14 mouse cellular contexts compared by ENCODE assay signal in genomic region chr3:37977453-37977852, GRCm38 (mm10).
DNase-seq lines count a peak whose midpoint lies in the region; ATAC-seq and TF ChIP-seq lines count a peak whose summit lies in the region.
"Had no signal": no experiment of that assay in that cellular context is flagged by ENCODE, and none has a peak within 500 bp of the region (broad histone marks: within the 10 kb centered on the region; RNA-seq: fewer than 3 reads in every experiment).

No protein-coding gene starts in this region.

- no peak overlapping the region for H3K4me3 ChIP-seq in lung, adult 2 months (replicated peaks; ENCODE audit: extremely low read depth, low read depth, low read length)
- H3K4me3 ChIP-seq in embryonic fibroblast, embryonic 13.5 days (ENCODE audit: insufficient read depth, low read length) = no peak overlapping the region
- H3K4me3 ChIP-seq in liver, embryonic 11.5 days (ENCODE audit: low read depth, low read length) = no peak overlapping the region
- H3K4me3 ChIP-seq: hindbrain, embryonic 10.5 days had no signal

- TF ChIP-seq POLR2A in lung, adult 2 months (IDR thresholded peaks at IDR 0.05; ENCODE audit: borderline replicate concordance, extremely low read depth, low read depth, low read length) = no peak
- TF ChIP-seq POLR2A in embryonic fibroblast, embryonic 13.5 days (IDR thresholded peaks at IDR 0.05; ENCODE audit: low read depth, low read length) = no peak

- TF ChIP-seq CTCF in lung, adult 2 months (IDR thresholded peaks at IDR 0.05; ENCODE audit: insufficient read depth, low read length) = no peak
- TF ChIP-seq CTCF in embryonic fibroblast, embryonic 13.5 days (IDR thresholded peaks at IDR 0.05; ENCODE audit: borderline replicate concordance, insufficient read depth, low read length) = no peak

- no peak overlapping the region for H3K9ac ChIP-seq in liver, embryonic 11.5 days (ENCODE audit: low read depth, low read length)

- DNase-seq in embryo, embryonic 11 days = peak; percentile 41
- no peak for DNase-seq in embryo, embryonic 9.5 days (ENCODE audit: extremely low spot score)
- peak; percentile 11 for DNase-seq in lung, adult 2 months
- no peak for DNase-seq in lung, postnatal 10 days
- DNase-seq in 3T3-L1 (ENCODE audit: low read depth, low spot score) = peak; percentile 53
- no peak for DNase-seq in kidney, adult 8-10 months
- no peak for DNase-seq in liver, embryonic 11.5 days (ENCODE audit: low spot score)
- DNase-seq: cerebellum, adult 8-10 months; kidney, adult 11 months; spleen, adult 18-20 months; thymus, postnatal 36 days had no signal

- no peak overlapping the region for H3K4me2 ChIP-seq in liver, embryonic 11.5 days

- peak overlapping the region; percentile 30 for H3K27ac ChIP-seq in embryonic fibroblast, embryonic 13.5 days (ENCODE audit: insufficient read depth, low read length)
- no peak overlapping the region for H3K27ac ChIP-seq in liver, embryonic 11.5 days (ENCODE audit: low read depth, low read length)
- H3K27ac ChIP-seq: hindbrain, embryonic 10.5 days; limb, embryonic 13.5 days had no signal

- H3K9me3 ChIP-seq in liver, embryonic 11.5 days (ENCODE audit: control insufficient read depth, low read length) = no peaks in the 10 kb centered on the region
- H3K9me3 ChIP-seq: hindbrain, embryonic 10.5 days; limb, embryonic 13.5 days had no signal

- 70% methylated on average over 3 of the region's 3 CpGs for WGBS in lung, adult 2 months
- WGBS in liver, embryonic 11.5 days = 59% methylated on average over 3 of the region's 3 CpGs

- H3K27me3 ChIP-seq in liver, embryonic 11.5 days (replicated peaks; ENCODE audit: control insufficient read depth, insufficient read depth, low read length) = no peaks in the 10 kb centered on the region
- H3K27me3 ChIP-seq: limb, embryonic 13.5 days had no signal

- ATAC-seq in liver, embryonic 11.5 days (replicated peaks; ENCODE audit: low FRiP score) = no peak

- peaks cover 12% of the 10 kb centered on the region for H3K4me1 ChIP-seq in lung, adult 2 months (ENCODE audit: control insufficient read depth, insufficient read depth, low read length)
- H3K4me1 ChIP-seq in embryonic fibroblast, embryonic 13.5 days (ENCODE audit: control insufficient read depth, insufficient read depth, low read length) = peaks cover 5% of the 10 kb centered on the region; the same call in 1 of the 2 replicates
- peaks cover 3% of the 10 kb centered on the region for H3K4me1 ChIP-seq in liver, embryonic 11.5 days (replicated peaks; ENCODE audit: control insufficient read depth, insufficient read depth, low read length)

- no peaks in the 10 kb centered on the region for H3K36me3 ChIP-seq in liver, embryonic 11.5 days (ENCODE audit: control insufficient read depth, insufficient read depth, low read length)
- H3K36me3 ChIP-seq: hindbrain, embryonic 10.5 days; limb, embryonic 13.5 days had no signal

Comparison
In these comparisons a context has a peak if more than half of its experiments do, and no peak if none do; other contexts are left out.
1. DNase-seq: peak in embryo, embryonic 11 days (single experiment), lung, adult 2 months (single experiment) and 3T3-L1 (single experiment); none in embryo, embryonic 9.5 days (single experiment), lung, postnatal 10 days (single experiment), kidney, adult 8-10 months (0 of 2) and liver, embryonic 11.5 days (single experiment).